Mouse (Mus musculus) embryonic facial prominence, embryonic 10.5 days (tissue): ENCODE data around the gene Pak2. TPM values are rescaled to one million over a fixed set of nuclear protein-coding genes. Genes with fewer than 3 reads are reported as not detected.
A peak's percentile ranks its signal among the peaks of the same experiment; 100 is the strongest.

Experiments
- DNase-seq: peaks from one replicate; pipeline ENCODE4 v3.0.0-alpha.2; 2017; ENCODE audit warnings: low spot score
- H3K27ac ChIP-seq: fragments of 300-500 bp; sonication (generic); replicated peaks from 2 replicates; pipeline ENCODE4 v1.5.1; 2016; ENCODE audit warnings: mild to moderate bottlenecking
- H3K27me3 ChIP-seq: fragments of 300-500 bp; sonication (generic); replicated peaks from 2 replicates; pipeline ENCODE4 v1.6.1; 2016; ENCODE audit warnings: low read depth, mild to moderate bottlenecking; ENCODE audit not compliant: poor library complexity, severe bottlenecking
- H3K36me3 ChIP-seq: fragments of 300-500 bp; sonication (generic); replicated peaks from 2 replicates; pipeline ENCODE4 v1.6.1; 2016; ENCODE audit warnings: mild to moderate bottlenecking, moderate library complexity
- H3K4me1 ChIP-seq: fragments of 300-500 bp; sonication (generic); 2 replicates; pipeline ENCODE4 v1.6.1; 2016
- H3K4me3 ChIP-seq: fragments of 300-500 bp; sonication (generic); 2 replicates; pipeline ENCODE4 v1.5.1; 2016; ENCODE audit warnings: mild to moderate bottlenecking, moderate library complexity
- H3K9me3 ChIP-seq: fragments of 300-500 bp; sonication (generic); 2 replicates; pipeline ENCODE4 v1.6.1; 2016; ENCODE audit warnings: mild to moderate bottlenecking
- WGBS: fragments of 180-500 bp; shearing (Covaris S2); methylation state at CpG from one replicate; pipeline ENCODE4 v1.1.7; 2016; 5-methylcytosine and 5-hydroxymethylcytosine counted together
- polyA plus RNA-seq: library from polyadenylated mRNA; unstranded; fragments of >200 nt; fragmentation: Nextera tagmentation; extraction: Ambion mirVana; gene quantifications from 2 replicates; pipeline ENCODE4 v1.2.1, GENCODE M21; 2016

The Pak2 gene
- 39.4 and 42.4 TPM in 2 replicates for polyA plus RNA-seq

- Histone ChIP-seq H3K36me3 (peaks cover 40% of the 10 kb centered on the region), H3K4me1 (peaks cover 23% of the 10 kb centered on the region), H3K27ac (peak within 1 kb of the TSS; percentile 99), H3K4me3 (peak within 1 kb of the TSS; percentile 94), H3K9me3 (no peaks in the 10 kb centered on the region), H3K27me3 (no peaks in the 10 kb centered on the region)
- peak; percentile 95 for DNase-seq
- WGBS = under 1% methylated on average over 57 of the region's 60 CpGs
Observed at GRCm38 (mm10) chr16:32078991-32079511, at the start of gene Pak2. Pak2 (minus strand) TSS chr16:32079342.

GRCm38 (mm10) chr16:32127046-32127445 is 47.9 kb upstream of the Pak2 start:
- Histone ChIP-seq H3K9me3 (no peaks in the 10 kb centered on the region), H3K27ac (no peak overlapping the region), H3K36me3 (no peaks in the 10 kb centered on the region), H3K4me3 (no peak overlapping the region), H3K27me3 (no peaks in the 10 kb centered on the region), H3K4me1 (peaks cover 5% of the 10 kb centered on the region; the same call in 1 of the 2 replicates)
- 88% methylated on average over 4 of the region's 4 CpGs for WGBS
- no peak for DNase-seq

- no peak for DNase-seq
- Histone ChIP-seq H3K27ac (no peak overlapping the region), H3K4me3 (no peak overlapping the region), H3K36me3 (no peaks in the 10 kb centered on the region), H3K27me3 (no peaks in the 10 kb centered on the region), H3K4me1 (peaks cover 4% of the 10 kb centered on the region; the same call in 1 of the 2 replicates), H3K9me3 (no peaks in the 10 kb centered on the region)
- 93% methylated on average over 3 of the region's 3 CpGs for WGBS
Observed at GRCm38 (mm10) chr16:32125364-32125763, 46.2 kb upstream of the Pak2 start.

- no peaks in the 10 kb centered on the region for H3K9me3 ChIP-seq
- no peak for DNase-seq
- no peak overlapping the region for H3K4me3 ChIP-seq
- 73% methylated on average over 17 of the region's 17 CpGs for WGBS
- no peaks in the 10 kb centered on the region for H3K27me3 ChIP-seq
- no peaks in the 10 kb centered on the region for H3K4me1 ChIP-seq
- H3K27ac ChIP-seq = no peak overlapping the region
- no peaks in the 10 kb centered on the region for H3K36me3 ChIP-seq
Observed at GRCm38 (mm10) chr16:32124444-32125335, 45.5 kb upstream of the Pak2 start.

GRCm38 (mm10) chr16:32124020-32124419 is 44.9 kb upstream of the Pak2 start:
- H3K36me3 ChIP-seq = no peaks in the 10 kb centered on the region
- WGBS = 92% methylated on average over 7 of the region's 7 CpGs
- no peak overlapping the region for H3K4me3 ChIP-seq
- H3K27ac ChIP-seq = no peak overlapping the region
- H3K27me3 ChIP-seq = no peaks in the 10 kb centered on the region
- no peaks in the 10 kb centered on the region for H3K4me1 ChIP-seq
- DNase-seq = no peak
- H3K9me3 ChIP-seq = no peaks in the 10 kb centered on the region

- Histone ChIP-seq H3K4me3 (no peak overlapping the region), H3K27ac (no peak overlapping the region), H3K9me3 (no peaks in the 10 kb centered on the region), H3K4me1 (0 out of 2 replicates have a peak, but pooled peaks cover 4% of the 10 kb centered on the region), H3K36me3 (no peaks in the 10 kb centered on the region), H3K27me3 (no peaks in the 10 kb centered on the region)
- WGBS = 78% methylated on average over 3 of the region's 3 CpGs
- DNase-seq = no peak
Observed at GRCm38 (mm10) chr16:32120454-32120853, 41.3 kb upstream of the Pak2 start.

GRCm38 (mm10) chr16:32116186-32116585 is 37.0 kb upstream of the Pak2 start:
- Histone ChIP-seq H3K27ac (no peak overlapping the region), H3K9me3 (no peaks in the 10 kb centered on the region), H3K4me3 (no peak overlapping the region), H3K27me3 (no peaks in the 10 kb centered on the region), H3K36me3 (no peaks in the 10 kb centered on the region), H3K4me1 (0 out of 2 replicates have a peak, but pooled peaks cover 4% of the 10 kb centered on the region)
- no peak for DNase-seq
- 60% methylated on average over 5 of the region's 5 CpGs for WGBS

GRCm38 (mm10) chr16:32115781-32116180 is 36.6 kb upstream of the Pak2 start:
- no peak for DNase-seq
- 70% methylated on average over 6 of the region's 6 CpGs for WGBS
- Histone ChIP-seq H3K36me3 (peaks cover 3% of the 10 kb centered on the region; the same call in 1 of the 2 replicates), H3K9me3 (no peaks in the 10 kb centered on the region), H3K27ac (no peak overlapping the region), H3K27me3 (no peaks in the 10 kb centered on the region), H3K4me3 (no peak overlapping the region), H3K4me1 (0 out of 2 replicates have a peak, but pooled peaks cover 4% of the 10 kb centered on the region)

GRCm38 (mm10) chr16:32114968-32115695 is 36.0 kb upstream of the Pak2 start:
- WGBS = 20% methylated on average over 15 of the region's 15 CpGs
- Histone ChIP-seq H3K4me3 (no peak overlapping the region), H3K4me1 (0 out of 2 replicates have a peak, but pooled peaks cover 4% of the 10 kb centered on the region), H3K27me3 (no peaks in the 10 kb centered on the region), H3K9me3 (0 out of 2 replicates have a peak, but pooled peaks cover 3% of the 10 kb centered on the region), H3K36me3 (peaks cover 10% of the 10 kb centered on the region), H3K27ac (no peak overlapping the region)
- peak; percentile 87 for DNase-seq

GRCm38 (mm10) chr16:32114406-32114805 is 35.3 kb upstream of the Pak2 start:
- H3K4me3 ChIP-seq = no peak overlapping the region
- H3K36me3 ChIP-seq = peaks cover 17% of the 10 kb centered on the region
- no peaks in the 10 kb centered on the region for H3K27me3 ChIP-seq
- H3K27ac ChIP-seq = no peak overlapping the region
- H3K4me1 ChIP-seq = 0 out of 2 replicates have a peak, but pooled peaks cover 4% of the 10 kb centered on the region
- 0 out of 2 replicates have a peak, but pooled peaks cover 3% of the 10 kb centered on the region for H3K9me3 ChIP-seq
- no peak for DNase-seq
- WGBS = 85% methylated on average over 10 of the region's 10 CpGs

GRCm38 (mm10) chr16:32113541-32114218 is 34.5 kb upstream of the Pak2 start:
- 0 out of 2 replicates have a peak, but pooled peaks cover 4% of the 10 kb centered on the region for H3K4me1 ChIP-seq
- H3K9me3 ChIP-seq = 0 out of 2 replicates have a peak, but pooled peaks cover 3% of the 10 kb centered on the region
- no peak for DNase-seq
- H3K27ac ChIP-seq = no peak overlapping the region
- 72% methylated on average over 23 of the region's 23 CpGs for WGBS
- H3K36me3 ChIP-seq = peaks cover 22% of the 10 kb centered on the region
- H3K4me3 ChIP-seq = no peak overlapping the region
- H3K27me3 ChIP-seq = no peaks in the 10 kb centered on the region
